Mouse (Mus musculus) CH12.LX (cell line): ENCODE results near the gene Catip. TPM values are rescaled to one million over a fixed set of nuclear protein-coding genes. Genes with fewer than 3 reads are reported as not detected.

Source experiments
- DNase-seq: peaks from one replicate; pipeline ENCODE4 v3.0.0-alpha.2; 2013; ENCODE audit errors: extremely low read depth
- H3K27ac ChIP-seq: 2 replicates; pipeline ENCODE4 v1.5.1; 2012; ENCODE audit warnings: low read depth, mild to moderate bottlenecking, control low read depth, moderate library complexity; ENCODE audit not compliant: insufficient read depth
- H3K27me3 ChIP-seq: replicated peaks from 2 replicates; pipeline ENCODE3; 2012; ENCODE audit warnings: inconsistent platforms
- H3K36me3 ChIP-seq, 2 experiments: replicated peaks in 1 of 2; 2 replicates each; pipeline versions ENCODE3 to v1.6.1; 2012; ENCODE audit warnings: inconsistent platforms in 1 of 2, low read length in 1 of 2, mild to moderate bottlenecking in 1 of 2, mixed read lengths in 1 of 2, moderate library complexity in 1 of 2; ENCODE audit not compliant: control insufficient read depth in 1 of 2, insufficient read depth in 1 of 2
- H3K4me1 ChIP-seq, 2 experiments: 2 replicates each; pipeline ENCODE4 v1.6.1; 2012; ENCODE audit warnings: inconsistent platforms in 1 of 2, moderate library complexity in 1 of 2; ENCODE audit not compliant: insufficient read depth in 2 of 2, control insufficient read depth in 1 of 2
- H3K4me2 ChIP-seq: 2 replicates; pipeline ENCODE4 v1.6.1; 2012; ENCODE audit warnings: low read depth, mild to moderate bottlenecking, control low read depth; ENCODE audit not compliant: poor library complexity, insufficient read depth, severe bottlenecking
- H3K4me3 ChIP-seq, 3 experiments: fragments of 150-350 bp in 1 of 3; sonication (generic) in 1 of 3; replicated peaks in 1 of 3; 2 replicates each; pipeline versions ENCODE3 to v1.5.1; 2011 to 2012; ENCODE audit warnings: low read depth in 2 of 3, low read length in 2 of 3, mild to moderate bottlenecking in 2 of 3, moderate library complexity in 2 of 3, control low read depth in 1 of 3, improper control_type of control experiment in 1 of 3, inconsistent platforms in 1 of 3, mixed read lengths in 1 of 3; ENCODE audit not compliant: poor library complexity in 1 of 3
- H3K79me2 ChIP-seq: replicated peaks from 2 replicates; pipeline ENCODE4 v1.6.1; 2012; ENCODE audit warnings: mild to moderate bottlenecking, moderate library complexity; ENCODE audit not compliant: control insufficient read depth, poor library complexity, insufficient read depth, severe bottlenecking; ENCODE audit errors: extremely low read depth
- H3K9ac ChIP-seq: 2 replicates; pipeline ENCODE4 v1.6.1; 2012; ENCODE audit warnings: low read depth, mild to moderate bottlenecking, control low read depth, moderate library complexity; ENCODE audit not compliant: insufficient read depth
- H3K9me3 ChIP-seq: replicated peaks from 2 replicates; pipeline ENCODE3; 2012; ENCODE audit warnings: low read length, inconsistent platforms, mixed read lengths
- CHD1 ChIP-seq: IDR thresholded peaks from 2 replicates; pipeline ENCODE4 v1.6.1; 2012; ENCODE audit warnings: low read depth, low read length, improper control_type of control experiment, inconsistent platforms
- CTCF ChIP-seq, 2 experiments: IDR thresholded peaks in 1 of 2; conservative IDR thresholded peaks in 1 of 2; 2 replicates each; pipeline ENCODE4 v1.5.1; 2011 to 2012; ENCODE audit warnings: low read depth in 2 of 2, low read length in 2 of 2, improper control_type of control experiment in 1 of 2, inconsistent platforms in 1 of 2, mild to moderate bottlenecking in 1 of 2, moderate library complexity in 1 of 2
- ELF1 ChIP-seq: IDR thresholded peaks from 2 replicates; pipeline ENCODE4 v1.6.1; 2014; ENCODE audit warnings: low read depth, mild to moderate bottlenecking, inconsistent platforms, low read length, improper control_type of control experiment
- EP300 ChIP-seq: IDR thresholded peaks from 2 replicates; pipeline ENCODE4 v1.6.1; 2011; ENCODE audit warnings: low read length, improper control_type of control experiment
- ETS1 ChIP-seq: conservative IDR thresholded peaks from 2 replicates; pipeline ENCODE4 v1.6.1; 2012; ENCODE audit warnings: low read depth, mild to moderate bottlenecking, inconsistent platforms, low read length, improper control_type of control experiment, moderate library complexity
- IRF4 ChIP-seq: IDR thresholded peaks from 2 replicates; pipeline ENCODE4 v1.6.1; 2014; ENCODE audit warnings: low read depth, mild to moderate bottlenecking, inconsistent platforms, low read length, improper control_type of control experiment
- JUN ChIP-seq: IDR thresholded peaks from 2 replicates; pipeline ENCODE4 v1.6.1; 2011; ENCODE audit warnings: low read depth, mild to moderate bottlenecking, low read length, improper control_type of control experiment, moderate library complexity; ENCODE audit not compliant: insufficient read depth
- JUND ChIP-seq: conservative IDR thresholded peaks from 2 replicates; pipeline ENCODE4 v1.6.1; 2011; ENCODE audit warnings: low read depth, low read length, improper control_type of control experiment
- KAT2A ChIP-seq: IDR thresholded peaks from 2 replicates; pipeline ENCODE4 v1.6.1; 2012; ENCODE audit warnings: low read length, improper control_type of control experiment, inconsistent platforms; ENCODE audit not compliant: insufficient replicate concordance
- MAZ ChIP-seq: IDR thresholded peaks from 2 replicates; pipeline ENCODE4 v1.6.1; 2012; ENCODE audit warnings: low read depth, mild to moderate bottlenecking, inconsistent platforms, low read length, improper control_type of control experiment, moderate library complexity
- MEF2A ChIP-seq: IDR thresholded peaks from 2 replicates; pipeline ENCODE4 v1.6.1; 2014; ENCODE audit warnings: low read depth, mild to moderate bottlenecking, inconsistent platforms, low read length, improper control_type of control experiment, borderline replicate concordance
- MXI1 ChIP-seq: IDR thresholded peaks from 2 replicates; pipeline ENCODE4 v1.6.1; 2011; ENCODE audit warnings: mild to moderate bottlenecking, low read depth, low read length, improper control_type of control experiment
- NRF1 ChIP-seq: IDR thresholded peaks from 2 replicates; pipeline ENCODE4 v1.6.1; 2014; ENCODE audit warnings: low read depth, mild to moderate bottlenecking, inconsistent platforms, low read length, improper control_type of control experiment, moderate library complexity
- POLR2A ChIP-seq: IDR thresholded peaks from 2 replicates; pipeline ENCODE4 v1.6.1; 2011; ENCODE audit warnings: low read depth, mild to moderate bottlenecking, improper control_type of control experiment, low read length
- POLR2AphosphoS2 ChIP-seq: IDR thresholded peaks from 2 replicates; pipeline ENCODE4 v1.6.1; 2011; ENCODE audit warnings: low read depth, low read length, improper control_type of control experiment
- RCOR1 ChIP-seq: conservative IDR thresholded peaks from 2 replicates; pipeline ENCODE4 v1.6.1; 2012; ENCODE audit warnings: low read depth, mild to moderate bottlenecking, inconsistent platforms, low read length, improper control_type of control experiment
- SIN3A ChIP-seq: IDR thresholded peaks from 2 replicates; pipeline ENCODE4 v1.6.1; 2012; ENCODE audit warnings: low read length, improper control_type of control experiment, inconsistent platforms
- SMC3 ChIP-seq: IDR thresholded peaks from 2 replicates; pipeline ENCODE4 v1.6.1; 2011; ENCODE audit warnings: low read depth, low read length, improper control_type of control experiment
- TBP ChIP-seq: conservative IDR thresholded peaks from 2 replicates; pipeline ENCODE4 v1.6.1; 2011; ENCODE audit warnings: low read depth, low read length, improper control_type of control experiment
- USF1 ChIP-seq: IDR thresholded peaks from 2 replicates; pipeline ENCODE4 v1.6.1; 2014; ENCODE audit warnings: low read depth, mild to moderate bottlenecking, inconsistent platforms, low read length, improper control_type of control experiment
- USF2 ChIP-seq: conservative IDR thresholded peaks from 2 replicates; pipeline ENCODE4 v1.6.1; 2011; ENCODE audit warnings: low read depth, low read length, improper control_type of control experiment
- ZC3H11A ChIP-seq: IDR thresholded peaks from 2 replicates; pipeline ENCODE4 v1.6.1; 2012; ENCODE audit warnings: low read depth, mild to moderate bottlenecking, inconsistent platforms, low read length, improper control_type of control experiment
- ZMIZ1 ChIP-seq: IDR thresholded peaks from 2 replicates; pipeline ENCODE4 v1.6.1; 2012; ENCODE audit warnings: low read depth, mild to moderate bottlenecking, inconsistent platforms, low read length, improper control_type of control experiment
- dilution Hi-C: fragments of 300-500 bp; cut with MboI; formaldehyde crosslinking; loops from 2 replicates; pipeline ENCODE4 v1.14.3; 2020; ENCODE audit warnings: low sequenced_read_pairs; ENCODE audit not compliant: extremely low pct_unique_long_range_greater_than_20kb, extremely low pct_ligation_motif_present
- in situ Hi-C: fragments of 300-500 bp; cut with MboI; formaldehyde crosslinking; loops from 3 replicates; pipeline ENCODE4 v1.14.3; 2019; ENCODE audit warnings: low sequenced_read_pairs, low pct_ligation_motif_present, low pct_unique_long_range_greater_than_20kb, mixed read lengths
- polyA plus RNA-seq: library from polyadenylated mRNA; unstranded; fragments of >175 nt; gene quantifications from 2 replicates; pipeline ENCODE4 v1.2.1, GENCODE M21; 2012; ENCODE audit warnings: low read depth; ENCODE audit not compliant: insufficient read length
- total RNA-seq, 2 experiments: library from RNA; depleted of rRNA; stranded (reverse); fragments of 300-350 nt in 1 of 2; fragments of >200 nt in 1 of 2; gene quantifications; 2 replicates each; pipeline ENCODE4 v1.2.3; 2012 to 2014

Gene Catip
- total and polyA plus RNA-seq, 3 experiments: 0.11 to 2.6 (median 0.30) TPM

- dilution Hi-C loops: no loop called here
Observed at GRCm38 (mm10) chr1:74313049-74313692, 48.7 kb upstream of the Catip start.

GRCm38 (mm10) chr1:74314796-74315195, 47.1 kb upstream of the Catip start:
- dilution Hi-C loops (no loop called here), in situ Hi-C loops (loop anchor here (5.0 kb wide), 1 partner anchor 78 kb away; the partner anchor contains the start of gene Ctdsp1)
- H3K79me2 ChIP-seq: no peaks in the 10 kb centered on the region; the same call in 1 of the 2 replicates
- no peaks in the 10 kb centered on the region for H3K36me3 ChIP-seq
- no peak overlapping the region for H3K4me2 ChIP-seq
- H3K27me3 ChIP-seq: no peaks in the 10 kb centered on the region
- no peaks in the 10 kb centered on the region for H3K9me3 ChIP-seq
- TF ChIP-seq EP300 (no peak), SIN3A (no peak), ETS1 (no peak), USF2 (no peak), RCOR1 (no peak), USF1 (no peak), MEF2A (no peak), NRF1 (no peak), MAZ (no peak)
- H3K4me3 ChIP-seq: no peak overlapping the region
- no peak overlapping the region for H3K9ac ChIP-seq
- H3K27ac ChIP-seq: no peak overlapping the region
- peaks cover 16 to 48% of the 10 kb centered on the region in 2 experiments for H3K4me1 ChIP-seq
- no peak for DNase-seq

More at GRCm38 (mm10) chr1:74313049-74313692, 48.7 kb upstream of the Catip start:
- peaks cover 16 to 61% of the 10 kb centered on the region in 2 experiments for H3K4me1 ChIP-seq
- no peaks in the 10 kb centered on the region; the same call in 1 of the 2 replicates for H3K79me2 ChIP-seq
- H3K27me3 ChIP-seq: no peaks in the 10 kb centered on the region
- H3K27ac ChIP-seq: no peak overlapping the region
- 0 out of 2 replicates have a peak overlapping the region, but pooled peaks have one; percentile 24 for H3K4me2 ChIP-seq
- H3K4me3 ChIP-seq: no peak overlapping the region
- no peak for TF ChIP-seq POLR2A
- no peak for TF ChIP-seq MAZ
- peak; percentile 97 for TF ChIP-seq ZC3H11A
- no peak for TF ChIP-seq ZMIZ1
- TF ChIP-seq POLR2AphosphoS2: no peak
- TF ChIP-seq IRF4: peak; percentile 45; the same call in 1 of the 2 replicates
- TF ChIP-seq TBP: no peak
- no peak for TF ChIP-seq KAT2A
- no peak for TF ChIP-seq ELF1
- TF ChIP-seq SIN3A: peak; percentile 59; the same call in 1 of the 2 replicates
- peak; percentile 61; the same call in 1 of the 2 replicates for TF ChIP-seq JUND
- TF ChIP-seq MXI1: no peak; the same call in 1 of the 2 replicates
- peak; percentile 14; the same call in 1 of the 2 replicates for TF ChIP-seq JUN
- TF ChIP-seq CTCF (conservative IDR thresholded peaks at IDR 0.05 in 1 of 2, IDR thresholded peaks at IDR 0.05 in 1 of 2; ENCODE audit: low read depth in 2 of 2, low read length in 2 of 2): peak; percentile 74 to 99
- TF ChIP-seq EP300: no peak
- no peak for TF ChIP-seq CHD1
- TF ChIP-seq SMC3: peak; percentile 99
- peak; percentile 85 for DNase-seq
- H3K9ac ChIP-seq: no peak overlapping the region
- in situ Hi-C loops: loop anchor here (5.0 kb wide), 1 partner anchor 79 kb away; the partner anchor contains the start of gene Ctdsp1
- no peaks in the 10 kb centered on the region for H3K9me3 ChIP-seq
- H3K36me3 ChIP-seq: no peaks in the 10 kb centered on the region
